Mouse (Mus musculus) CD4-positive, CD25-positive, alpha-beta regulatory T cell, adult 4 months (primary cell): ENCODE data around the gene Gemin5. TPM values are rescaled to one million over a fixed set of nuclear protein-coding genes. Genes with fewer than 3 reads are reported as not detected.

Source experiments
- polyA plus RNA-seq, 2 experiments: library from polyadenylated mRNA; unstranded; fragments of 100-300 nt; shearing (Covaris generic); gene quantifications; one replicate each; pipeline ENCODE4 v1.2.1; 2017

Gemin5 gene
- polyA plus RNA-seq, 2 experiments from 2014 or later = 6.5 to 7.8 TPM

Other genes starting within 250 kb of the Gemin5 start
- gene Larp1, start 159.5 kb downstream of the Gemin5 start, polyA plus RNA-seq = 10 to 100 TPM; 27.0 to 36.1 TPM
- under 1 TPM; 0.38 to 0.71 TPM for gene Gm12248, start 75.4 kb downstream of the Gemin5 start, polyA plus RNA-seq
- 10 to 100 TPM; 89.2 to 97.8 TPM for gene Cnot8, start 64.4 kb downstream of the Gemin5 start, polyA plus RNA-seq
- gene Mrpl22, start 3.1 kb upstream of the Gemin5 start, polyA plus RNA-seq = 10 to 100 TPM; 66.8 to 74.2 TPM
- 100 to 1,000 TPM; 433 to 495 TPM for gene Igtp, start 31.0 kb upstream of the Gemin5 start, polyA plus RNA-seq
- gene Irgm2, start 31.1 kb upstream of the Gemin5 start, polyA plus RNA-seq = 10 to 100 TPM; 51.0 to 68.1 TPM
- not detected for gene 4930438A08Rik, start 106.3 kb upstream of the Gemin5 start, polyA plus RNA-seq
- 10 to 100 TPM; 10.7 TPM for gene Zfp692, start 138.5 kb upstream of the Gemin5 start, polyA plus RNA-seq
- gene Zfp672, start 161.8 kb upstream of the Gemin5 start, polyA plus RNA-seq = 10 to 100 TPM; 37.0 to 46.8 TPM
- gene Sh3bp5l, start 162.2 kb upstream of the Gemin5 start, polyA plus RNA-seq = 1 to 10 TPM; 5.3 to 6.3 TPM
- gene Lypd8, start 210.5 kb upstream of the Gemin5 start, polyA plus RNA-seq = not detected